Mouse (Mus musculus) bone marrow macrophage, adult 2 months (primary cell): ENCODE results near the gene Apobec2.

Experiments used
- CTCF ChIP-seq: IDR thresholded peaks from 2 replicates; pipeline ENCODE4 v1.5.1; 2012; ENCODE audit warnings: low read depth, mild to moderate bottlenecking, low read length, moderate library complexity
- POLR2A ChIP-seq: IDR thresholded peaks from 2 replicates; pipeline ENCODE4 v1.6.1; 2012; ENCODE audit warnings: mild to moderate bottlenecking, low read depth, low read length, borderline replicate concordance

DNA sequence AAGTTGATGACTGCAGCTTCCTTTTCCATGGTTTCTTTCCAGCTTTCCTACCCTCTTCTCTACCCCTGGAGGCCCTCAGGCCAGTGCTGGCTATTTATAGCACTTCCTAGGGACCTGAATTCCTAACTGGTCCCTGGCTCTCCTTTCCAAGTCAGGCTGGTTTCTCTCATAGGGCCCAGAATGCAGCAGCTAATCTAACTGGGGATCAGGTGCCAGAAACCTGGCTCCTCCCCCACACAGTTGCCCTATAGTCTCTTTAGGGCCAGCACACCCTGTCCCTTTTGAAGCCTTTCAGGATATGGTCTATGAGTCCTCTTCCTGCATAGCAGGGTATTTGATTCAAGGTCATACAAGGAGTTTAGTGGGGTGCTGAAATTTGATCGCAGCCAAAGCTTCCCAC, 3.8 kb upstream of the Apobec2 start:
- TF ChIP-seq CTCF (no peak), POLR2A (no peak)
